Mouse (Mus musculus) bone marrow, adult 2 months (tissue): ENCODE measurements around the gene Cntn6. TPM values are rescaled to one million over a fixed set of nuclear protein-coding genes. Genes with fewer than 3 reads are reported as not detected.

Experiments used
- H3K27ac ChIP-seq: fragments of 200-500 bp; 2 replicates; pipeline ENCODE4 v1.5.1; 2012; ENCODE audit warnings: low read depth, mild to moderate bottlenecking, control low read depth, inconsistent platforms, low read length; ENCODE audit not compliant: control insufficient read depth, poor library complexity, insufficient read depth
- H3K4me1 ChIP-seq: fragments of 200-500 bp; 2 replicates; pipeline ENCODE4 v1.6.1; 2011; ENCODE audit warnings: low read length; ENCODE audit not compliant: control insufficient read depth, insufficient read depth
- H3K4me3 ChIP-seq: fragments of 200-500 bp; replicated peaks from 2 replicates; pipeline ENCODE3; 2011; ENCODE audit warnings: mild to moderate bottlenecking, low read depth, low read length, control low read depth; ENCODE audit not compliant: control insufficient read depth
- CTCF ChIP-seq: fragments of 200-500 bp; IDR thresholded peaks from 2 replicates; pipeline ENCODE4 v1.5.1; 2011; ENCODE audit warnings: low read length, control low read depth; ENCODE audit not compliant: control insufficient read depth, insufficient read depth
- POLR2A ChIP-seq: fragments of 200-500 bp; IDR thresholded peaks from 2 replicates; pipeline ENCODE4 v1.6.1; 2011; ENCODE audit warnings: low read depth, mild to moderate bottlenecking, control low read depth, low read length, borderline replicate concordance; ENCODE audit not compliant: control insufficient read depth
- WGBS: fragments of 180-500 bp; shearing (Covaris S2); methylation state at CpG from one replicate; pipeline ENCODE4 v1.1.7; 2018; 5-methylcytosine and 5-hydroxymethylcytosine counted together
- polyA plus RNA-seq: library from polyadenylated mRNA; stranded (reverse); fragments of >200 nt; gene quantifications from 2 replicates; pipeline ENCODE4 v1.2.4, GENCODE M21; 2011; ENCODE audit warnings: low replicate concordance; ENCODE audit not compliant: missing spikeins, insufficient read depth, insufficient read length

The Cntn6 gene
- polyA plus RNA-seq, 1 experiment, result not detected

DNA sequence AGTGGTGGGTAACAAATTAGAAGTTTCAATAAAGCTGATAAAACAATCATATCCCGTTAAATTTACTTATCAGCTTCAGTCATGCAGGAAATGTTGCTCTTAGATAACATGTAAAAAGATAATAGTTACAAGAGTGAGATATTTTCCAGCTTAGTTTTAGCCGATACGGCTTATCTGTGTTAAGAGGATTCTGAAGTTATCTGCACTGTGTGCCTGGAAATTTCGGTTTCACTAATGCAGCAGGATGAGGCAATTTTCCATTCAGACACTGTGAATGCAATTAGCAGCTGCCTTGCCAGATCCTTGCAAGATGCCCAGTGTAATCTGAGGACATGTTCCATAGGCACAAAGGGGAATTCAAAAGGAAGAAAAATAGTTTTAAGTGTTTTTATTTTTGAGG, 315.9 kb downstream of the Cntn6 start:
- H3K4me3 ChIP-seq, result no peak overlapping the region
- no peak overlapping the region for H3K27ac ChIP-seq
- 67% methylated on average over 4 of the region's 4 CpGs for WGBS
- no peaks in the 10 kb centered on the region for H3K4me1 ChIP-seq
- TF ChIP-seq POLR2A, result no peak
- TF ChIP-seq CTCF, result no peak

DNA sequence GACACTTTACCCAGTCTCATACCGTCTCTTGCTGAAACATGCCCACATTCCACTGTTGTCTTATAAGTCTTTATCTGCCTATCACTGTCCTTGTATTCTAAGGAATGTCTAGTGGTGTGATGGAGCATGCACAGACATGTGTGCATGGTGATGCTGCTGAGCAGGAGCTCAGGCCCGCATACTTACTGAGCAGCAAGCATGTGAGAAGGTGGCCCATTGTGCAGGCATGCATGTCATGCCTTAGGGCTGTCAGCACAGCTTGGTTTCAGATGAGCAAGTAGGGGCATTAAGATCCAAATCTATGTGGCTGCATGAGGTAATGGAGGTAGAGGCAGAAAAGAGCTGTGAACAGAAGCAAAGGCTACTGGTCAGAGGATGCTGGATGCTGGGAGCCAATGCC, 323.0 kb downstream of the Cntn6 start:
- 81% methylated on average over 2 of the region's 2 CpGs for WGBS
- Histone ChIP-seq H3K4me3 (no peak overlapping the region), H3K4me1 (no peaks in the 10 kb centered on the region), H3K27ac (no peak overlapping the region)
- TF ChIP-seq CTCF, result no peak
- TF ChIP-seq POLR2A, result no peak

GRCm38 (mm10) chr6:104879711-104880110, 387.1 kb downstream of the Cntn6 start:
- no peaks in the 10 kb centered on the region for H3K4me1 ChIP-seq
- WGBS, result 59% methylated on average over 1 of the region's 1 CpGs
- TF ChIP-seq POLR2A (no peak), CTCF (no peak)

GRCm38 (mm10) chr6:104884021-104884420, 391.4 kb downstream of the Cntn6 start:
- WGBS, result 64% methylated on average over 2 of the region's 2 CpGs
- no peak overlapping the region for H3K4me3 ChIP-seq
- H3K4me1 ChIP-seq, result no peaks in the 10 kb centered on the region
- no peak for TF ChIP-seq POLR2A
- no peak for TF ChIP-seq CTCF
- no peak overlapping the region for H3K27ac ChIP-seq

More at GRCm38 (mm10) chr6:104879711-104880110, 387.1 kb downstream of the Cntn6 start:
- H3K27ac ChIP-seq, result no peak overlapping the region
- H3K4me3 ChIP-seq, result no peak overlapping the region

GRCm38 (mm10) chr6:104885829-104886228, 393.2 kb downstream of the Cntn6 start:
- Histone ChIP-seq H3K4me1 (no peaks in the 10 kb centered on the region), H3K4me3 (no peak overlapping the region), H3K27ac (no peak overlapping the region)
- TF ChIP-seq POLR2A, result no peak
- TF ChIP-seq CTCF, result no peak

GRCm38 (mm10) chr6:104891071-104891470, 398.5 kb downstream of the Cntn6 start:
- WGBS, result 73% methylated on average over 3 of the region's 3 CpGs
- TF ChIP-seq CTCF (no peak), POLR2A (no peak)

More at GRCm38 (mm10) chr6:104891071-104891470, 398.5 kb downstream of the Cntn6 start:
- Histone ChIP-seq H3K4me3 (no peak overlapping the region), H3K4me1 (no peaks in the 10 kb centered on the region), H3K27ac (no peak overlapping the region)
